Mouse (Mus musculus): Measurements from ENCODE around the gene Reps2. TPM values are rescaled to one million over a fixed set of nuclear protein-coding genes. Genes with fewer than 3 reads are reported as not detected.

Reps2 gene
- polyA plus RNA-seq, 1 experiment, result 0.05 TPM

DNA sequence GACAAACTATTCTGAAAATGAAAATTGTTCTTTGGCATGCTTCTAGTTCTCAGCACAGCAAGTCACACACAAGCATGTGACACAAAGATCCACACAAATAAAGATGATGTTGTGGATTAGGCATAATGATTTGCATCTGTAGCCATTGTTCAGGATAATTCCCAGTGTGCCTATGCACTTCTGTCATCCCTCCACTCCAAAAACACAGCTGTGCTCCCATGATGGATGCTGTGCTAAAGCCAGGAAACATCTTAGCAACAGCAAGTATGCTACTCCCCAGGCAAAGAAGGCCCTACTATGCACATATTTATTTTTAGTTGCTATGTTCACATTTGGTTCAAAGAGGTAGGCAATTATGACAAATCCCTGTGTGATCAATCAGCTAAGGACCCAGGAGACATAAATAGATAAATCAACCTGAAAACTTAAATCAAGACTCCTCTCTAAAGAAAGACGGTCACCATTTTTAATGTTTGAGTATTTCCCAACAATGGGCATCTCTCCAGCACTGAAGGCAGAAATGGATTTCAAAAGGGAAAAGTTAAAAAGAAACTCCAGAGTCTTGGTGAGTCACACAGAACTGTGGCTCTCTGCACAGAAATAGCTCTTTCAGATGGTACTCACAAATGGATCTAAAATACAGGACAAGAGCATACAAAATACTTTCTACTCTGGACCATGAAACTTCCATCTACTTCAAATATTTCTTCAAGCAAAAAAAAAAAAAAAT lies 87.6 kb downstream of the Reps2 start:
- no peak overlapping the region for H3K4me3 ChIP-seq (ENCODE audit: insufficient read depth, poor library complexity, severe bottlenecking)
- no peaks in the 10 kb centered on the region for H3K36me3 ChIP-seq (ENCODE audit: control insufficient read depth, insufficient read depth)
- no peak overlapping the region for H3ac ChIP-seq (ENCODE audit: control insufficient read depth, insufficient read length, low read depth)
- no peaks in the 10 kb centered on the region for H3K79me3 ChIP-seq (ENCODE audit: low read depth)
- no peaks in the 10 kb centered on the region for H3K27me3 ChIP-seq (ENCODE audit: control insufficient read depth, insufficient read depth, insufficient read length)
- H3K79me2 ChIP-seq (ENCODE audit: control insufficient read depth, insufficient read depth), result no peaks in the 10 kb centered on the region
- no peak for TF ChIP-seq FOSL1 (IDR thresholded peaks at IDR 0.05; ENCODE audit: insufficient read depth, low read length, poor library complexity, severe bottlenecking)
- no peak for TF ChIP-seq MYOG (IDR thresholded peaks at IDR 0.05; ENCODE audit: control insufficient read depth, extremely low read depth, insufficient read length)
- TF ChIP-seq MAX (IDR thresholded peaks at IDR 0.05), result no peak
- TF ChIP-seq CTCF (IDR thresholded peaks at IDR 0.05; ENCODE audit: control insufficient read depth, insufficient read depth, insufficient read length), result no peak
- TF ChIP-seq CEBPB (IDR thresholded peaks at IDR 0.05; ENCODE audit: low read depth), result no peak
- no peak for TF ChIP-seq USF1 (IDR thresholded peaks at IDR 0.05; ENCODE audit: low read depth)
- no peak for TF ChIP-seq MYOD1 (IDR thresholded peaks at IDR 0.05; ENCODE audit: control insufficient read depth, insufficient read length, low read depth)

DNA sequence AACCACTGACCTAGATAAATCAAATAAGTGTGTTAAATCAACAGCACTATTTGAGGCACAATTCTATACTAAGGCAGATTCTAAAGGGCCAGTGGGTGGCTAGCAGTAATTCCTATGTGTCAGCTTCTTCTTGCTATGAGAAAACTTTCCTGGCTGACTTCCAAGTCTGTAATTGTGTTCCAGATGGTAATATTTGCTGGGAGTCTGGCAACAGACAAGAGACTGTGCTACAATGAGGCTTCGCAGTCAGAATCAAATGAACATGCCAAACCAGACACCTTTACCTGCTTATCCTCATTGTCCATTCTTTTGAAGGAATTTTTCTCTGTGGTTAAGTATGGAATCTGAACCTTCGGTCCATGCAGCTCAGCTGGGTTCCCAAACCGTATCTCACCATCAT lies 88.9 kb downstream of the Reps2 start:
- Histone ChIP-seq H3K4me3 (ENCODE audit: insufficient read depth, poor library complexity, severe bottlenecking) (no peak overlapping the region), H3K27me3 (ENCODE audit: control insufficient read depth, insufficient read depth, insufficient read length) (no peaks in the 10 kb centered on the region), H3ac (ENCODE audit: control insufficient read depth, insufficient read length, low read depth) (no peak overlapping the region), H3K79me2 (ENCODE audit: control insufficient read depth, insufficient read depth) (no peaks in the 10 kb centered on the region), H3K79me3 (ENCODE audit: low read depth) (no peaks in the 10 kb centered on the region), H3K36me3 (ENCODE audit: control insufficient read depth, insufficient read depth) (no peaks in the 10 kb centered on the region)
- TF ChIP-seq MYOG (IDR thresholded peaks at IDR 0.05; ENCODE audit: control insufficient read depth, extremely low read depth, insufficient read length), result no peak
- no peak for TF ChIP-seq MAX (IDR thresholded peaks at IDR 0.05)
- no peak for TF ChIP-seq CTCF (IDR thresholded peaks at IDR 0.05; ENCODE audit: control insufficient read depth, insufficient read depth, insufficient read length)
- no peak for TF ChIP-seq CEBPB (IDR thresholded peaks at IDR 0.05; ENCODE audit: low read depth)
- TF ChIP-seq MYOD1 (IDR thresholded peaks at IDR 0.05; ENCODE audit: control insufficient read depth, insufficient read length, low read depth), result no peak
- no peak for TF ChIP-seq FOSL1 (IDR thresholded peaks at IDR 0.05; ENCODE audit: insufficient read depth, low read length, poor library complexity, severe bottlenecking)
- TF ChIP-seq USF1 (IDR thresholded peaks at IDR 0.05; ENCODE audit: low read depth), result no peak

DNA sequence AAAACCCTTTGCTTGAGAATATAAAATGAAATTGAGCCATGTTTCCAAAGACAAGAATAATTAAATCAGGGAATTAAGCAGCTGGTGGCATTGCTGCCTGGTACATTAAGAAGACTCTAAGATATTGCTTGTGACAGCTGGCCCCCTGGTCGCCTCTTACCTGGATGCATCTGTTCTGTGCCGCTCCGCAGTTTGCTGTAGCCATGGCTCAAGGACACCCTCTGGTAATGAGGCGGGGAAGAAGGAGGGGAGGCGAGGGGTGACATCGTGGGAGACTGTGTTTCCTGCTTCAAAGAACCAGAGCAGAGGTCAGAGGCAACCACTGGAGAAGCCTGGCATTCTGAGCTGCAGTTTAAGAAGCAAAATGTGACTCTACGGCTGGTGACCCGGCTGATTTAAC lies 91.1 kb downstream of the Reps2 start:
- H3K79me3 ChIP-seq (ENCODE audit: low read depth), result no peaks in the 10 kb centered on the region
- H3K79me2 ChIP-seq (ENCODE audit: control insufficient read depth, insufficient read depth), result no peaks in the 10 kb centered on the region
- no peak overlapping the region for H3ac ChIP-seq (ENCODE audit: control insufficient read depth, insufficient read length, low read depth)
- H3K4me3 ChIP-seq (ENCODE audit: insufficient read depth, poor library complexity, severe bottlenecking), result no peak overlapping the region
- TF ChIP-seq CTCF (IDR thresholded peaks at IDR 0.05; ENCODE audit: control insufficient read depth, insufficient read depth, insufficient read length), result no peak
- TF ChIP-seq USF1 (IDR thresholded peaks at IDR 0.05; ENCODE audit: low read depth), result no peak
- no peak for TF ChIP-seq MYOD1 (IDR thresholded peaks at IDR 0.05; ENCODE audit: control insufficient read depth, insufficient read length, low read depth)
- TF ChIP-seq CEBPB (IDR thresholded peaks at IDR 0.05; ENCODE audit: low read depth), result no peak
- TF ChIP-seq MAX (IDR thresholded peaks at IDR 0.05), result no peak
- no peak for TF ChIP-seq MYOG (IDR thresholded peaks at IDR 0.05; ENCODE audit: control insufficient read depth, extremely low read depth, insufficient read length)
- TF ChIP-seq FOSL1 (IDR thresholded peaks at IDR 0.05; ENCODE audit: insufficient read depth, low read length, poor library complexity, severe bottlenecking), result no peak
- H3K27me3 ChIP-seq (ENCODE audit: control insufficient read depth, insufficient read depth, insufficient read length), result no peaks in the 10 kb centered on the region
- H3K36me3 ChIP-seq (ENCODE audit: control insufficient read depth, insufficient read depth), result no peaks in the 10 kb centered on the region

DNA sequence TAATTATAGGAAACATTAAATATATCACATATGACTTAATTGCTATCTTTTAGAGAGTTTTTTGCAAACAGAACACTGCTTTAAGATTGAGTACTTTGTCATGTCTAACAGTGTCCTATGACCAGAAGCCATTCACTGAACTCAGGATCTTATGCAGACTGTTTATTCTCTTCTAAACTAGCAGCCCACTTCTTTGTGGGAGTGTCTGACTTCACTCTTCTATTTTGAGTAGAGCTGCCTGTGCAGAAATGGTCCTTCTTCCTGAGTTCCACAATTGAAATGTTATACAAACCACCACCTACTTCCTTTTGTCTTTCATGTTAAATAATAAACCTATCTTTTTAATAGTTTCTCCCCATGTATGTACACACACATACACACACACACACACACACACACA lies 98.4 kb downstream of the Reps2 start:
- H3K36me3 ChIP-seq (ENCODE audit: control insufficient read depth, insufficient read depth), result no peaks in the 10 kb centered on the region
- no peaks in the 10 kb centered on the region for H3K79me2 ChIP-seq (ENCODE audit: control insufficient read depth, insufficient read depth)
- TF ChIP-seq CEBPB (IDR thresholded peaks at IDR 0.05; ENCODE audit: low read depth) (no peak), MYOD1 (IDR thresholded peaks at IDR 0.05; ENCODE audit: control insufficient read depth, insufficient read length, low read depth) (no peak), MAX (IDR thresholded peaks at IDR 0.05) (no peak), FOSL1 (IDR thresholded peaks at IDR 0.05; ENCODE audit: insufficient read depth, low read length, poor library complexity, severe bottlenecking) (no peak), CTCF (IDR thresholded peaks at IDR 0.05; ENCODE audit: control insufficient read depth, insufficient read depth, insufficient read length) (no peak), MYOG (IDR thresholded peaks at IDR 0.05; ENCODE audit: control insufficient read depth, extremely low read depth, insufficient read length) (no peak), USF1 (IDR thresholded peaks at IDR 0.05; ENCODE audit: low read depth) (no peak)
- H3K27me3 ChIP-seq (ENCODE audit: control insufficient read depth, insufficient read depth, insufficient read length), result no peaks in the 10 kb centered on the region
- H3K79me3 ChIP-seq (ENCODE audit: low read depth), result no peaks in the 10 kb centered on the region
- H3K4me3 ChIP-seq (ENCODE audit: insufficient read depth, poor library complexity, severe bottlenecking), result no peak overlapping the region
- H3ac ChIP-seq (ENCODE audit: control insufficient read depth, insufficient read length, low read depth), result no peak overlapping the region

DNA sequence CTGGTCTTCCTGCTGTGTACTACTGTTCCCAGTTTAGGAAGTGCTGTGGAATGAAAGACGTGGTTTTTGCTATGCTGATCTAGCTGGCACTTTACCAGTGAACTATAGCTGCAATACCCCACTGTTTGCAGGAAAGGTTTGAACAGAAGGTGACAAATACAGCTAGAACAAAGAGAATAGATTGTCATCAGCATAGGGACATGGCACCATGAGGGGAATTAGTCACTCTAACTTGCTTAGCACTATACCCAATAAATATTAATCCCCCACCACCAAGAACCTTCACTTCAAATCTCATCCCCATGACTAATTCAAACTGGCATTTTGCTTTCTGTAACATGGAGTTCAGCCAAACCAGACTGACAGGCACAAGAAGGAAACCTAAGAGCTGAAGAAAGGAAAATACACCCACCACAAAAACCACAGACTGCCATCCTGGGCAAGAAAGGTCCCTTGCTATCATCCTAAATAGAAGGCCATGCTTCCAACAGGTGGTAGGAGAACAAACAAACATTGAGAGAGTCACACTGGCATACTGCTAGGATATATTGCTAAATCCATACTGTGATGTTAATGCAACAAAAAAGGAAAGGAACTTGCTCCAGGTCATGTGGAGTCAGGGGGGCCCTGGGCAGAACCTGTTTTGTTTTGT lies 100.7 kb downstream of the Reps2 start:
- Histone ChIP-seq H3ac (ENCODE audit: control insufficient read depth, insufficient read length, low read depth) (no peak overlapping the region), H3K79me3 (ENCODE audit: low read depth) (no peaks in the 10 kb centered on the region), H3K79me2 (ENCODE audit: control insufficient read depth, insufficient read depth) (no peaks in the 10 kb centered on the region), H3K27me3 (ENCODE audit: control insufficient read depth, insufficient read depth, insufficient read length) (no peaks in the 10 kb centered on the region), H3K4me3 (ENCODE audit: insufficient read depth, poor library complexity, severe bottlenecking) (no peak overlapping the region), H3K36me3 (ENCODE audit: control insufficient read depth, insufficient read depth) (no peaks in the 10 kb centered on the region)
- TF ChIP-seq FOSL1 (IDR thresholded peaks at IDR 0.05; ENCODE audit: insufficient read depth, low read length, poor library complexity, severe bottlenecking), result no peak
- peak; percentile 74 for TF ChIP-seq MYOD1 (IDR thresholded peaks at IDR 0.05; ENCODE audit: control insufficient read depth, insufficient read length, low read depth)
- TF ChIP-seq MYOG (IDR thresholded peaks at IDR 0.05; ENCODE audit: control insufficient read depth, extremely low read depth, insufficient read length), result no peak

All from C2C12 (cell line).